Mouse (Mus musculus) spleen, adult 2 months (tissue): ENCODE data around the gene Gns.

Experiments used
- CTCF ChIP-seq: fragments of 200-500 bp; IDR thresholded peaks from 2 replicates; pipeline ENCODE4 v1.5.1; 2011; ENCODE audit warnings: mild to moderate bottlenecking, inconsistent platforms; ENCODE audit not compliant: insufficient read depth, insufficient read length, insufficient replicate concordance; ENCODE audit errors: extremely low read depth
- POLR2A ChIP-seq: fragments of 200-500 bp; IDR thresholded peaks from 2 replicates; pipeline ENCODE4 v1.6.1; 2011; ENCODE audit warnings: low read depth, low read length, inconsistent platforms

- TF ChIP-seq POLR2A (no peak), CTCF (no peak)
Observed at GRCm38 (mm10) chr10:121425506-121426025, 60.7 kb downstream of the Gns start.
